Mouse (Mus musculus): Measurements from ENCODE around the gene A730071L15Rik. TPM values are rescaled to one million over a fixed set of nuclear protein-coding genes. Genes with fewer than 3 reads are reported as not detected.

A730071L15Rik gene
- polyA plus RNA-seq, 1 experiment from 2014 or later, result 0.33 TPM

DNA sequence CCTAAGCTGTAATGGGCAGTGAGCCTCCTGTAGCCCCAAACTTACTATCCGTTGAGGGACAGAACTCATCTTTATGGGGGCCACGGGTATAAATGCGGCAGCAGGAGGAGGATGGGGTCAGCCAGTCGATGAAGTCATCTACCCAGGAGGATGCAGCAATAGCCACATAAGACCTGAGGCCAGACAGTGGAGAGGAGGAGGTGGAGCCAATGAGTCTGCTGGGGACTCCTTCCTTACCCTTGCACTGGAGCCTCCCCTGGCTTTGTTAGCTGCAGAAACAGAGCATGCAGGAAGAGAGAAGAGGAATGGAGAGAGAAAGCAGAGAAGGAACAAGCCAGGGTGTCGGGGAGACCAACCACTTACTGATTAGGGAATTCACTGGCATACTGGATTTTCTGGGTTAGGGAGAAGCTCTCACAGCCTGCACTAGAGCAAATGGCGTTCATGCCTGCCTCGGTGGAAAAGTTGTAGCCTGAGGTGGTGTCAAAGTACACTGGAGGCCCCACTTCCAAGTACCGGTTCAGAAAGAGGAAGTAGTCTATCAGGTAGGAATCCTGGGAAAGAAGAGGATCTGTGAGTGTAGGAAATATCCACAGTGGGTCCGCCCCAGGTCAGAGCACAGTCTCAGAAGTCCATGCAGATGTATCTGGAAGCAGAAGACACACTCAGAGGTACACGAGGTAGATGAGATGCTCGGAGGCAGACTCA is 18.5 kb downstream of the A730071L15Rik start:
- DNase-seq (ENCODE audit: low read depth, low spot score), result no peak
- TF ChIP-seq CTCF (IDR thresholded peaks at IDR 0.05), result no peak
- ChIA-PET POLR2A (no interaction called here), CTCF (no interaction called here)
- no peak for ATAC-seq
- in situ Hi-C loops (cut with MboI; ENCODE audit: low pct_unique_long_range_greater_than_20kb), result no loop called here
- peaks cover 12% of the 10 kb centered on the region for H3K27me3 ChIP-seq

DNA sequence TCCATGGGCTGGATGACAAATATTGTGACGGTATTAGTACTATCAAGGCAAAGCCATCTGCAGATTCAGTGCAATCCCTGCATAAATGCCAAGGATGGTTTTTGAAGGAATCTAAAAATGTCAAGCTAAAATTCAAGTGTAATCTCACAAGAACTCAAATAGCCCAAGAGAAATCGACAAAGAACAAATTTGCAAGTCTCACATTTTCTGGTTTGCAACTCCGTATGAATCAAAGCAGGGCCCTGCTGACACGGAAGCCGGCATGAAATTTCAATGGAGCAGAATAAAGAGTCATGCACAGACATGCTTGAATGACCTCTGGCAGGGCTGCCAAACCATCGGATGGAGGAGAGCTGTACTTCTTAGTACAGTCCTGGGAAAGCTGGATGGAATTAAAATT is 20.1 kb downstream of the A730071L15Rik start:
- TF ChIP-seq CTCF (IDR thresholded peaks at IDR 0.05), result no peak
- H3K27me3 ChIP-seq, result peaks cover 20% of the 10 kb centered on the region
- no peak for DNase-seq (ENCODE audit: low read depth, low spot score)
- ChIA-PET POLR2A (no interaction called here), CTCF (no interaction called here)
- in situ Hi-C loops (cut with MboI; ENCODE audit: low pct_unique_long_range_greater_than_20kb), result no loop called here
- ATAC-seq, result peak; percentile 37

DNA sequence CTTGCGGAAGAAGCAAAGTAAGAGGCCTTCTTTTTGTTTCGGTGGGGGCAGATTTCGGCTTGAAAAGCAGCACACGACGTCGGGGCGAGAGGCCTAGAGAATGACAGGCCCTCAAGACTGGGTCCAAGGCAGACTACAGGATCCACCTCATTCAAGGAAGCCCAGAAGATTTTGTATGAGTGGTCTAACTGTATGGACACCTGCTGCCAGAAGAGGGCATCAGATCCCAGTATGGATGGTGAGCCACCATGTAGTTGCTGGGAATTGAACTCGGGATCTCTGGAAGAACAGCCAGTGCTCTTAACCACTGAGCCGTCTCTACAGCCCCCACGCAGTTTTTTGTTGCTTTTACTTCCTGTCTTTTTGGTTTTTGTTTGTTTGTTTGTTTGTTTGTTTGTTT is 22.4 kb downstream of the A730071L15Rik start:
- DNase-seq (ENCODE audit: low read depth, low spot score), result no peak
- ATAC-seq, result no peak
- in situ Hi-C loops (cut with MboI; ENCODE audit: low pct_unique_long_range_greater_than_20kb), result no loop called here
- H3K27me3 ChIP-seq, result peaks cover 34% of the 10 kb centered on the region
- ChIA-PET CTCF (no interaction called here), POLR2A (no interaction called here)
- no peak for TF ChIP-seq CTCF (IDR thresholded peaks at IDR 0.05)

DNA sequence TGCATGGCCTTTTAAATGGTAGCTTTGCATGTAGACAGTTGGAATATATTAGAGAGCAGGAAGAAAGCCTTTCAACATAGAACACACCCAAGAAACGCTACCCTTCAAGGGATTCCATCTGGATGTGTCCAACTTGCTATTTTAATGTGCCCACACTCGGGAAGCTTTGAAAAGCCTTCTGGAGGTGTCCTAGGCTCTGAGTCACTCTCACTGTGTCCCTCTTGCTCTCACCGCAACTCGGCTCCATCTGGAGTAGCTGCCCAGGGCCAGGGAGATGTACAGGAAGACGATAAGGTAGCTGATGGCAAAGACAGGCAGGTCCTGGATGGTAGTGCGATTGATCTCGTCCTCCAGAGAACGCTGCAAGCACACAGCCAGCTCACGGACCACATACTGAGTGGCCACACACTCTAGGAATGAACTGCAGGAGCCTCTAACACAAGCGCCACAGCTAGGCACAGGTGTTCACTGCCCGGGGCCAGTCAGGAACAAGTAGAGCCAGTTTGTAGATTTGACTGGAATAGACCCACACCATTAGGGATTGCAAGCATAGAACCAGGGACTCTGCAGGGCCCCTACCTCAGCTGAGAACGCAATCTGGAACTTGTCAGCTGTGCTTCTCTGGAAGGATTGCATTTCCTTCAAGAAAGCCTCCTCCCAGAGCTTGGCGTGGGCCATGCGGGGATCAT is 24.9 kb downstream of the A730071L15Rik start:
- ChIA-PET POLR2A (interaction anchor here (1.3 kb wide), 1 partner anchor 16 kb away, joined by 4 read pairs; no protein-coding TSS in a partner anchor), CTCF (no interaction called here)
- DNase-seq (ENCODE audit: low read depth, low spot score) (no peak), ATAC-seq (no peak)
- peaks cover 45% of the 10 kb centered on the region for H3K27me3 ChIP-seq
- in situ Hi-C loops (cut with MboI; ENCODE audit: low pct_unique_long_range_greater_than_20kb), result no loop called here
- TF ChIP-seq CTCF (IDR thresholded peaks at IDR 0.05), result no peak

DNA sequence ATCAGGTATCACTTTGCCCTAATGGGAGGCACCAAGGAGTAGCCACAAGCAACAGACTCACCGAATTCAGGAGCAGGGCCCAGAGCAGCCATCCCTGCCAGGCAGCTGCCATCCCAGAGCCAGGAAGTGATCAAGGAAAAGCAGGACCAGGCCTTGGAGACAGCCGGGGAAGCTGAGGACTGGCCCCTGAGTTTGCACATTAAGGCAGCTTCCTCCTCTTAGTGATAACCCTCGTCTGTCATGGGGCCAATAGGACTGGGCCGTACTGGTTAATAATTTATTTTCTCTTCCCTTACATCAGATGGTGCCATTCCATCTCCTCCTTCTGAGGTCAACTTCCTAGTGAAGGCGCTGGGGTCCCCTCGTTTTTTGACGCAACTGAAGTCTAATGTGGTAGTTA is 30.2 kb downstream of the A730071L15Rik start, which contains the start of gene Npc1l1:
Gene Npc1l1 (minus strand): TSS at position 132 of the 400 bp plus-strand sequence.
- CTCF ChIA-PET, result no interaction called here
- peaks cover 44% of the 10 kb centered on the region for H3K27me3 ChIP-seq
- DNase-seq (ENCODE audit: low read depth, low spot score) (no peak), ATAC-seq (no peak)
- in situ Hi-C loops (cut with MboI; ENCODE audit: low pct_unique_long_range_greater_than_20kb), result no loop called here
- POLR2A ChIA-PET, result interaction anchor here (0.5 kb wide), 2 partner anchors 27 to 43 kb away, joined by 3 to 4 read pairs; no protein-coding TSS in a partner anchor
- no peak for TF ChIP-seq CTCF (IDR thresholded peaks at IDR 0.05)

DNA sequence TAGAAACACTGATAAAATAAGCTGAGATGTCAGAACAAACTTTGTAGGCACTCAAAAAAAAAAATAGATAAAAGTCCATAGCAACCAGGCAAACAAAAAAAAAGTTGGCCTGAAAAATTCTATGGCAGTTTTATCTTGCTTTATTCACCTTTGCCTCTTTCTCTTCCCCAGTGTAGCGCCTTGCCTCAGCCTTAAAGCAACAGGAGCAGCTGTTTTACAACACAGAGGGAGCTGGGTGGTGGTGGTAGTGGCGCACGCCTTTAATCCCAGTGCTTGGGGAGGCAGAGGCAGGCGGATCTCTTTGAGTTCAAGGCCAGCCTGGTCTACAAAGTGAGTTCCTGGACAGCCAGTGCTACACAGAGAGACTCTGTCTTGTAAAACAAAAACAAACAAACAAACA is 33.2 kb downstream of the A730071L15Rik start:
- in situ Hi-C loops (cut with MboI; ENCODE audit: low pct_unique_long_range_greater_than_20kb), result no loop called here

DNA sequence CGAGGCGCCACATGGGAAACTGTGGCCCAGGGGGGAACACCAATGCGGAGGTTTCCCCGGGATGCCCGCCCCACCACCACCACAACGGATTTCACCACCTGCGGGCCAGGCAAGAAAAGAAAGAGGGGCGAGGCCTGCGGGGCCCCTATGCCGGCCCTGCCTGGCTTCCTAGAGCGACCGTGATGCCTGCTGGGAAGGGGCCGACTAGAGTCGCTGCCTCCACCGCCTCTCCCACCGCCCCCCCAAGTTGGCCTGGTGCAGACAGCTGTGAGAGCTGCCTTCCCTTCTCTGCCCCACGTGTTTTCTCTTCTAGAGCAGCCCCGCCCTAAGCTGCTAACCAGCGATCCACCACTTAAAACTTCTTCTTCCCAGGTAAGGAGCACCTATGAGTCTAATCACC is 44.9 kb downstream of the A730071L15Rik start:
- no peak for ATAC-seq
- no peaks in the 10 kb centered on the region for H3K27me3 ChIP-seq
- ChIA-PET POLR2A (no interaction called here), CTCF (no interaction called here)
- DNase-seq (ENCODE audit: low read depth, low spot score), result no peak
- in situ Hi-C loops (cut with MboI; ENCODE audit: low pct_unique_long_range_greater_than_20kb), result no loop called here
- TF ChIP-seq CTCF (IDR thresholded peaks at IDR 0.05), result no peak

More for the DNA sequence above, 33.2 kb downstream of the A730071L15Rik start:
- DNase-seq (ENCODE audit: low read depth, low spot score), result no peak
- POLR2A ChIA-PET, result interaction anchor here (0.7 kb wide), 1 partner anchor 1122 kb away, joined by 5 read pairs; no protein-coding TSS in a partner anchor
- CTCF ChIA-PET, result no interaction called here
- no peak for TF ChIP-seq CTCF (IDR thresholded peaks at IDR 0.05)
- ATAC-seq, result no peak
- peaks cover 17% of the 10 kb centered on the region for H3K27me3 ChIP-seq

Other genes with a start within 250 kb of the A730071L15Rik start
- 0.33 TPM for gene Gck, start 249.9 kb upstream of the A730071L15Rik start, polyA plus RNA-seq (2021)
- gene Ykt6, start 244.3 kb upstream of the A730071L15Rik start, polyA plus RNA-seq (2021), result 94.5 TPM
- 9.6 TPM for gene Camk2b, start 133.7 kb upstream of the A730071L15Rik start, polyA plus RNA-seq (2021)
- gene Nudcd3, start 386 bp downstream of the A730071L15Rik start, polyA plus RNA-seq (2021), result 48.9 TPM
- 0.24 TPM for gene Npc1l1, start 30.1 kb downstream of the A730071L15Rik start, polyA plus RNA-seq (2021)
- gene Ddx56, start 67.7 kb downstream of the A730071L15Rik start, polyA plus RNA-seq (2021), result 51.4 TPM
- 163 TPM for gene Tmed4, start 74.8 kb downstream of the A730071L15Rik start, polyA plus RNA-seq (2021)
- 190 TPM for gene Ogdh, start 91.6 kb downstream of the A730071L15Rik start, polyA plus RNA-seq (2021)
- 46.9 TPM for gene Zmiz2, start 189.0 kb downstream of the A730071L15Rik start, polyA plus RNA-seq (2021)
- gene Ppia, start 215.4 kb downstream of the A730071L15Rik start, polyA plus RNA-seq (2021), result 3,491 TPM
- gene H2afv, start 244.4 kb downstream of the A730071L15Rik start, polyA plus RNA-seq (2021), result 147 TPM